Comparison of ENCODE assay signal across 26 mouse cellular contexts in the genomic region with DNA sequence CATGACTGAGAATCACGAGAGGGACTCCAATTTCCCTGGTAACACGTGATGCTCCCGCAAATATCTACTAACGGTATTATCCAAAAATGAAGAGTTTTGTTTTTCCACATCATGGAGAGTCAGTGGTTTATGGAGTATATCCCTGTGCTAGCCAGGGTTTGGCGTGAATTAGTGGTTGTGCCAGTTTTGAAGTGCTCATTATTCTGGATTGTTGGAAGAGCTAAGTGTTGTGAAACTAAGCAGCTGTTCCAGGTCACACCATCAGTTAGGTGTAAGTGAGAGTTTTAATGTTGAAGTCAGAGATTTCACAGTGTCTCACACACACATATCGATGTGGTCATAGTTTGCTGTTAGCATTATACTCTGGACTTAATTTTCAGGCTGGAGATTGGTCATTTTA.
A peak's percentile ranks its signal among the peaks of the same experiment; 100 is the strongest.
DNase-seq lines count a peak whose midpoint lies in the region; ATAC-seq and TF ChIP-seq lines count a peak whose summit lies in the region.
"Had no signal": no experiment of that assay in that cellular context is flagged by ENCODE, and none has a peak within 500 bp of the region (broad histone marks: within the 10 kb centered on the region; RNA-seq: fewer than 3 reads in every experiment).

No protein-coding gene starts in this region.

- no peak overlapping the region for H3K4me3 ChIP-seq in forebrain, embryonic 15.5 days
- H3K4me3 ChIP-seq in forebrain, embryonic 12.5 days (replicated peaks): no peak overlapping the region
- no peak overlapping the region for H3K4me3 ChIP-seq in lung, postnatal 0 days (ENCODE audit: low read depth, low read length)
- H3K4me3 ChIP-seq in cerebellum, adult 2 months (replicated peaks; ENCODE audit: insufficient read depth, low read depth, low read length): no peak overlapping the region
- H3K4me3 ChIP-seq: heart, embryonic 12.5 days; heart, embryonic 15.5 days; hindbrain, embryonic 10.5 days; hindbrain, embryonic 13.5 days; intestine, embryonic 15.5 days had no signal

- no peak overlapping the region for H3K9ac ChIP-seq in forebrain, embryonic 15.5 days (replicated peaks)
- no peak overlapping the region for H3K9ac ChIP-seq in forebrain, embryonic 12.5 days
- H3K9ac ChIP-seq in lung, postnatal 0 days (replicated peaks; ENCODE audit: low read depth): no peak overlapping the region
- H3K9ac ChIP-seq: heart, embryonic 12.5 days; heart, embryonic 15.5 days; hindbrain, embryonic 13.5 days; intestine, embryonic 15.5 days had no signal

- 0 out of 2 replicates have a peak, but pooled peaks cover 5% of the 10 kb centered on the region for H3K4me1 ChIP-seq in forebrain, embryonic 15.5 days
- H3K4me1 ChIP-seq in forebrain, embryonic 12.5 days: no peaks in the 10 kb centered on the region; the same call in 1 of the 2 replicates
- H3K4me1 ChIP-seq in lung, postnatal 0 days (ENCODE audit: insufficient read depth, low read depth, low read length): no peaks in the 10 kb centered on the region
- H3K4me1 ChIP-seq in cerebellum, adult 2 months (ENCODE audit: control insufficient read depth, insufficient read depth, low read length): no peaks in the 10 kb centered on the region; the same call in 1 of the 2 replicates
- H3K4me1 ChIP-seq: heart, embryonic 12.5 days; heart, embryonic 15.5 days; intestine, embryonic 15.5 days had no signal

- 0 out of 2 replicates have a peak, but pooled peaks have one; percentile 51 for ATAC-seq in forebrain, embryonic 15.5 days (replicated peaks)
- no peak for ATAC-seq in forebrain, embryonic 12.5 days (ENCODE audit: low FRiP score)
- no peak for ATAC-seq in lung, postnatal 0 days
- ATAC-seq: hindbrain, embryonic 16.5 days; intestine, embryonic 15.5 days; Patski had no signal

- DNase-seq in lung, postnatal 0 days (ENCODE audit: low spot score): peak; percentile 17
- DNase-seq in lung, adult 18-20 months: no peak
- DNase-seq in brain, adult 2 months (ENCODE audit: low read depth, low spot score): peak; percentile 26
- no peak for DNase-seq in cerebellum, adult 2 months
- DNase-seq: adrenal gland, postnatal 10 days; adrenal gland, postnatal 36 days; B cell, adult 2 months; cerebellum, adult 11-12 months; cerebellum, adult 9-10 months; cerebellum, postnatal 14 days; gastrocnemius, postnatal 25 days; heart, adult 18-20 months; heart, postnatal 10 days; heart, postnatal 36 days; kidney, adult 11 months had no signal

- no peak overlapping the region for H3K27ac ChIP-seq in forebrain, embryonic 15.5 days (replicated peaks)
- no peak overlapping the region for H3K27ac ChIP-seq in forebrain, embryonic 12.5 days
- no peak overlapping the region for H3K27ac ChIP-seq in lung, postnatal 0 days (ENCODE audit: low read length)
- H3K27ac ChIP-seq in cerebellum, adult 2 months (ENCODE audit: insufficient read depth, low read length): no peak overlapping the region
- H3K27ac ChIP-seq: heart, embryonic 15.5 days; hindbrain, embryonic 10.5 days; hindbrain, embryonic 13.5 days; intestine, embryonic 15.5 days had no signal

- TF ChIP-seq CTCF in lung, postnatal 0 days (IDR thresholded peaks at IDR 0.05): no peak
- TF ChIP-seq CTCF in cerebellum, adult 2 months (IDR thresholded peaks at IDR 0.05; ENCODE audit: borderline replicate concordance, insufficient read depth, low read depth, low read length): no peak

- no peak for TF ChIP-seq EP300 in lung, postnatal 0 days (IDR thresholded peaks at IDR 0.05)

- H3K4me2 ChIP-seq in forebrain, embryonic 15.5 days (replicated peaks): no peak overlapping the region
- no peak overlapping the region for H3K4me2 ChIP-seq in forebrain, embryonic 12.5 days
- H3K4me2 ChIP-seq in lung, postnatal 0 days (replicated peaks; ENCODE audit: low read depth, low read length): no peak overlapping the region
- H3K4me2 ChIP-seq: heart, embryonic 12.5 days; heart, embryonic 15.5 days; hindbrain, embryonic 13.5 days; intestine, embryonic 15.5 days had no signal

- WGBS in forebrain, embryonic 15.5 days: 75% methylated on average over 6 of the region's 6 CpGs
- 85% methylated on average over 6 of the region's 6 CpGs for WGBS in forebrain, embryonic 12.5 days
- 79% methylated on average over 6 of the region's 6 CpGs for WGBS in lung, postnatal 0 days
- 88% methylated on average over 6 of the region's 6 CpGs for WGBS in cerebellum, adult 2 months

- no peaks in the 10 kb centered on the region for H3K36me3 ChIP-seq in forebrain, embryonic 15.5 days
- no peaks in the 10 kb centered on the region for H3K36me3 ChIP-seq in forebrain, embryonic 12.5 days (replicated peaks)
- H3K36me3 ChIP-seq in lung, postnatal 0 days (ENCODE audit: insufficient read depth, low read length): no peaks in the 10 kb centered on the region
- H3K36me3 ChIP-seq: G1E; heart, embryonic 12.5 days; heart, embryonic 15.5 days; hindbrain, embryonic 10.5 days; hindbrain, embryonic 13.5 days; intestine, embryonic 15.5 days had no signal

- H3K9me3 ChIP-seq in forebrain, embryonic 15.5 days: no peaks in the 10 kb centered on the region
- H3K9me3 ChIP-seq in forebrain, embryonic 12.5 days: no peaks in the 10 kb centered on the region
- H3K9me3 ChIP-seq in lung, postnatal 0 days (ENCODE audit: low read length): no peaks in the 10 kb centered on the region
- H3K9me3 ChIP-seq: G1E; heart, embryonic 12.5 days; heart, embryonic 15.5 days; hindbrain, embryonic 10.5 days; hindbrain, embryonic 13.5 days; intestine, embryonic 15.5 days had no signal

- H3K27me3 ChIP-seq in forebrain, embryonic 15.5 days: no peaks in the 10 kb centered on the region
- H3K27me3 ChIP-seq in forebrain, embryonic 12.5 days: no peaks in the 10 kb centered on the region
- H3K27me3 ChIP-seq in lung, postnatal 0 days (replicated peaks; ENCODE audit: insufficient read depth, low read length): no peaks in the 10 kb centered on the region
- H3K27me3 ChIP-seq in cerebellum, adult 2 months (ENCODE audit: control insufficient read depth, insufficient read depth, low read length): no peaks in the 10 kb centered on the region
- H3K27me3 ChIP-seq: CH12.LX; heart, embryonic 12.5 days; heart, embryonic 15.5 days; hindbrain, embryonic 13.5 days; intestine, embryonic 15.5 days had no signal

- no peak for TF ChIP-seq POLR2A in cerebellum, adult 2 months (IDR thresholded peaks at IDR 0.05; ENCODE audit: borderline replicate concordance, insufficient read depth, low read length)

Comparison
In these comparisons a context has a peak if more than half of its experiments do, and no peak if none do; other contexts are left out.
1. DNase-seq: peak in lung, postnatal 0 days (single experiment) and brain, adult 2 months (single experiment); none in lung, adult 18-20 months (0 of 2) and cerebellum, adult 2 months (0 of 2).